Mouse (Mus musculus): ENCODE data around the gene Zfr.

Gene Zfr

DNA sequence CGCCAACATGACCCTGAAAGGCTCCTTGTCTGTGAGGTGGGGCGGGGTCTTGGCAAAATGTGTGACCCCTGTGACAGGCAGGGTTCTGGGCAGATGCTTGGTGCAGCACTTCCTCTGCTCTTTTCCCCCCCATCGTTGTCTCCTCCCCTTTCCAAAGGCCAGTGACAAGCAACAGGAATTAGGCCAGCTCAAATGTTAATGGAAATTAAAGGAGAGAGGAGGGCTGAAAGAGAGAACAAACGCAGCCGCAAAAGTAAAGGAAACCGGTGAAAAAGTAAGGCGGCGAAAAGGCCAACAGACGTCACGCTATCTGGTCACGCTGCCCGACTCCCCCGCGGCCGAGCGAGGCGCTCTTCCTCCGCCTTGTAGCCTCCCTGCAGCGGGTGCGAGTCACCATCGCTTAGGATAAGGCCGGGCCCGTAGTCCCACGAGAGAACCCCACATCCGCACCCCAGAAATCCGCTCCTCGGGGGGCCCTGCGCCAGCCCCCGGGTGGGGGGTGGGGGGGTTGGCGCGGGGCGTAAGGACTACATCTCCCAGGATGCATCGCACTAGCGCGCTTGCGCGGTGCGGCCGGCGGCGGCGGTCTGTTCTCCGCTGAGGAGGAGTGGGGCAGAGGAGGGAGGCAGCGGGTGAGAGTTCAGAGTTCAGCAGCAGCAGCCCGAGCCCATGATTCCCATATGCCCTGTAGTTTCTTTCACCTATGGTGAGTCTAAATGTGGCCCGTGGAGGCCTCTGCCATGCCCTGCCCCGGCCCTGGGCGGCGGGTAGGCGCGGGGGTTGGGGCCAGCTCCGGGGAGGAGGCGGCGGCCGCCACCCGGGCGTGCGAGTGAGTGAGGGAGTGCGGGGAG lies at the start of gene Zfr:
Zfr (plus strand) TSS at position 590 of the 851 bp plus-strand sequence.
- peak; percentile 90 to 92 for DNase-seq (ENCODE audit: low spot score in 2 of 2)

DNA sequence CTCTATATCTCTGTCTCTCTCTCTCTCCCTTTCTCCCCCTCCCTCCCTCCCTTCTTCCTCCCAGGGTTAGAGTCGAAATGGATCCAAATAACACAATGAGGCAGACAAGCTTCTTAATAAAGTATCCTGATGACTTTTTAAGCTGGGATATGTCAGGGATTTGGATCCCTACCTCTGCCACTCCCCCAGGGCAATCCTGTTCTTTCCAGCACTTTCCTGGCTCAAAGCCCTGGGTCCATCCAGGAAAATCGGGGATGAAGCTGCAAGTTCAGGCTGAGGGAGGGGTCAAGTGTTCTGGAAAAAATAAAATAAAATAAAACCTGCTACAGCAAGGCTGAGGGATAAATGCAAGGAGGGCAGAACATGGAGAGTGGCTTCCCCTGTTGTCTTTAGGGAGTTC lies 49.7 kb upstream of the Zfr start:
- no peak for DNase-seq (ENCODE audit: low spot score in 2 of 2)

DNA sequence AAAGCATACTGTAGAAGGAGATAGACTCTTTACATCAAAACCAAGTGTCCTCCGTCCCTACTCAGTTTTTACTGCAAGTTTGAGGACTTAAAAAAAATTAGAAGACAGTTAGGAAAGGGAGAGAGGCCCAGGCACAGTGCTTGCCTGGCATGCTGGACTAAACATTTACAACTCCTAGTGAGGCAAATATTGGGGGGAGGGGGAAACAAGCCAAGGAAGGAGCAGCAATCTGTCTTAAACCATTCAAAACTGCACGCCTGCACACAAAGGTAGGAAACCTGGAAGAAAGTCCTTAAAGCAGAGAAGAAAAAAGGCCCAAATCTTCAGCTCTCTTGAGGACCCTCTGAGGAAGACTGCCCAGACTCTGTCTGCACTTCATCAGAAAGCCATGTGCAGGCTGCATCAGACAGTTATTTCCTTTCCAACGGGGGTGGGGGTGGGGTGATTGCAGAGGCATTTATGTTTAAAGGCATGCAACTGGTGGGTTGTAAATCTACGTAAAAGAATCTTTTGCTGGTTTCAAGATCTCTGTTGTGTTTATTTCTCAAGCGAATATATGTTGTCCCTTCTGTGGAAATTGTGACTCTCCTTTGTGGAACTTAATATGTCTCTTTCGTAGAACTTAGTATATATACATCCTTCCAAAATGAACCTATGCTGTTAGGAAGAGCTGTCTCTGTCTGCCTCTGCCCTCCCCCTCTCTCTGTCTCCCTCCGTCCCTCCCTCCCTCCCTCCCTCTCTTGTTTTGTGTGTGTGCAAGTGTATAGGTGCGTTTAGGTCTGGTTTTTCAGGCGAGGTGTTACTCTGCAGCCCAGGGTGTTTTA lies 49.0 kb upstream of the Zfr start:
- DNase-seq (ENCODE audit: low spot score in 2 of 2) = no peak

DNA sequence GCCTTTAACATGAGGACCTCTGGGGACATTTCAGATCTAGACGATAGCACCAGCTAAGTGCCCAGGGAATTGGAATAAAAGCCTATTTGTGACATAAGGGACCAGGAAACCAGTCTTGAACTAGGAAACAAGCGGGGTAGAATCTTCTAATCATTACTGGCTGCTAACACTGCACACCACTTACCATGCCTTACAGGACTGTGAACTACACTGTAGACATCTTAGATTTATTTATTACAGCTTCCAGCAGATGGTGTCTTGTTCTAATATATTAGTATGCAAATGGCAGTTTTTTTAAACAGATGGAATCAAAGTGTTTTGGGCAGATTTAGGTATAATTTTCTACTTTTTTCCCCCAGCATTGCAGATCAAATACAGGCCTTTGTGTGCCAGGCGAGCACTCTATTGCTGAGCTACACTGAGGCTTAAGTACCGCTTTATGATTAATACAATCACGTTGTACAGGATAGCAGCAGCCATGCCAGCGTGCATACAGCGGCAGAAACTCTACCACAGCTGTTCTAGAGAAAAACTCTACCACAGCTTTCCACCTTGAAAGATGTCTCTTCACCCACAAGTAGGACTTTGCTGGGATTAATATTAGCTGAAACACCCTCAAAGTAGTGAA lies 44.8 kb upstream of the Zfr start:
- no peak for DNase-seq (ENCODE audit: low spot score in 2 of 2)

DNA sequence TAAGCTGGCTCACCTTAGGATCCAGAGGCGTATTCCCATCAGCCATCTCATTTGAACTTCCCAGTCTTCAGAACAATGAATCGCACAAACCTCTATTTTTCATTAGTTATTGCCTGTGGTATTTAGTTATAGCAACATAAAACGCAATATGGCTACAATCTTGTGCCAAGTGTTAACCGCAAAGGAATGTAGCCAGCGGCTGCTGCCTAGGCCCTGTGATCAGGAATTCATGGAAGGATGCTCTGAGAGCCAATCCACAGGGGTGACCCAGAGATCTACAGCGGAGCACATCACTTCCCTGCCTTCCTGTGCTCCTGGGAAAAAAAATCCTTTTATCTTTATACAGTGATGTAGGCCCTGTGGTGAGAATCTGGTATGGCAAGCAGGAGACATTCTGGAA lies 43.2 kb upstream of the Zfr start:
- DNase-seq (ENCODE audit: low spot score in 2 of 2) = no peak

DNA sequence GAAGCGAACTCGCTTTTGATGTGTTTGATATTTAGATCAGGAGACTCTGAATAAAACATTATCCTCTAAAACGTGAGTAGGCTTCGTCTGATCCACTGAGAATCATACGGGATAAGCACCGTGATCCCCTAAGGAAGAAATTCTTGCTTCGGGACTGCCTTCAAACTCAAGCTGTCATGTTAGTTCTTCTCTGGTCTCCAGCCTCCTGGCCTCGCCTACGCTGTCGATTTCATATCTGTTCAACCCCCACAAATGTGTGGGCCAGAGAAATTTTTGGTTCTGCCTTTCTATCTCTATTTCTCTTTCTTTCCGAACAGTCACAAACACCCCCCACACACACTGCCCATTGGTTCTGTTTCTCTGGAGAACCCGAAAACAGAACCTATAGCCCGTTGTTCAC lies 35.3 kb upstream of the Zfr start:
- DNase-seq (ENCODE audit: low spot score in 2 of 2) = peak in 1 of 2 experiments; percentile 62

DNA sequence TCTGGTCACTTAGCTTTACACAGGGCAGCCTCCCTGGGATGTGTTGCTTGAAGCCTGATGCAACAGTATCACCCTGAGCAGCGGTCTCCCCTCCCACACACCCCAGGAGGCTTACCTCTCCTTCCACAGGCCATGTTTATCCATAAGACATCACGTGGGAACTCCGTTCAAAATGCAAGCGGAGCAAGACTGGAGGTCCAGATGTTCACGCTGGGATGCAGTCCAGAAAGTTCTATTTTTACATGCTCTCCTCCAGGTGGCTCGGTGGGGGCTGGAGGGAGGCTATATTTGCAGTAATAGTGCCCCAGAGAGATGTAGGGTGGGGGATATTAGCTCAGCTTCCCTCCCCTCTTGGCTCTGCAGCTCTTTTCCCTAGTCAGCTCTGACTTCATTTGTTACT lies 33.5 kb upstream of the Zfr start:
- peak; percentile 48 to 72 for DNase-seq (ENCODE audit: low spot score in 2 of 2)

DNA sequence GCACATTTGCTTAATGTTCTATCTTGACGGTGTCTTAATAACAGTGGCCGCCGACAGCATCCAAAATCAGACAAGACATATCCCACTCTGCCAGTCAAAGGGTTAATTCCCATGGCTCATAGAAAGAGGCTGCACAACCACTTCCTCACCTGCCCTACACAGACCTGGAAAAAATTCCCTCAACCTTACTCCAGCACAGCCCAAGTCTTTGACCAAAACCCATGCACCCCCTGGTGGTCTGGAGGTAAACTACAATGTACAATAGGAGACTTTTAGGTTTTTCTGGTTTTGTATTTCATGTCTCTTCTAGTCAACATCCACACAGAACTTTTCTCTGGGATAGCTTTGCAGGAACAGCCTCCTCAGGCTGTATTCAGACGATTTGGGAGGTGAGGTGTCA lies 32.8 kb upstream of the Zfr start:
- peak in 1 of 2 experiments; percentile 67 for DNase-seq (ENCODE audit: low spot score in 2 of 2)

DNA sequence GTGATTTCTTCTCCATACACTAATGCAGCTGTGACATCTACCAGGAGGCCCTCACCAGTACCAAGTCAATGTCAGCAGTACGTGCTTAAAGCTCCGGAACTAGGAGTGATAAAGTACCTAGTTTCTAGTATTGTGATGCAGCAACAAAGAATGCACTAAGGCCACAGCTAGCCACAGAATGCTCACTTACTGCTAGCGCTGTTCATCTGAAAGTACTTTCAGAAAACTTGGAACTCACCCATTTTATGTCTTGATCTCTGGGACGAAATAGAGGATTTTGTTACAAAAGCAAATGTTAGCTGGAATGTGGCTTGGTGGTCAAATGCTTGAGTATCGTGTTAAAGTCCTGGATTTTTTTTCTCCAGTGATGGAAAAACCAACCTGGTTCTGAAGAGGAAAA lies 30.0 kb upstream of the Zfr start:
- DNase-seq (ENCODE audit: low spot score in 2 of 2) = no peak

DNA sequence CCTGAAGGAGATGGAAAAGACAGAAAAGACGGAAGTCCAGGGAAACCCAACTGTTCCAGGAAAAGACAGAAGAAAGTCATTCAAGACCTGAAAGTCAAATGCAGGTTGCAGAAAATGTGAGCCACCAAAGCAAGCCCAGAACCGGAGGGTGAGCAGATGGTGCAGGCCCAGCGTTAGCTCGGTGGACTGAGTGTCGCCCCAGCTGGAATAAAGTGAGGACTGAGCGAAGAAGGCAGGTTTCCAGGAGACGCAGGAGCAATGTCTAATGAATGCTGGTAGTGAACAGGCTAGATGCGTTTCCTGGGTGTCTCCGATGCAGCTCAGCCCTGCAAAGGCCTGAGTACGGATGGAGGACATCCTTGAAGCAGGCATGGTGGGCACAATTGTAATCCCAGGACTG lies 29.5 kb upstream of the Zfr start:
- no peak for DNase-seq (ENCODE audit: low spot score in 2 of 2)

DNA sequence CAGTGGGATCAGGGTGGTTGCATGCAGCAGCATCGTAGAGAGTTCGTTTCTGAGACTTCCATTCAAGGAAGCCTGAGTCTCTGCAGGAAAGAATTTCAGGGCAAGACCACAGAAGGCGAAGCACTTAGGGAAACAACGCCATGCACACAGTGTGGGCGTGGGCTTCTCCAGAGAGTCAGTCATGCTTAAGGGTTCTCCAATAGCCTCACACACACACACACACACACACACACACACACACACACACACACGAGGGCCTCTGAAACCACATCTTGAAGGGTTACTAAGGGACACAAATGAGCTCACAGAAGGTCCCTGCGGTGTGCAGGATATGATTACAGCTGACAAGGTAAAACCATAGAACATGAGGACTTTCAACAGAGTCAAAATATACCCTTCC lies 27.5 kb upstream of the Zfr start:
- DNase-seq (ENCODE audit: low spot score in 2 of 2) = no peak

DNA sequence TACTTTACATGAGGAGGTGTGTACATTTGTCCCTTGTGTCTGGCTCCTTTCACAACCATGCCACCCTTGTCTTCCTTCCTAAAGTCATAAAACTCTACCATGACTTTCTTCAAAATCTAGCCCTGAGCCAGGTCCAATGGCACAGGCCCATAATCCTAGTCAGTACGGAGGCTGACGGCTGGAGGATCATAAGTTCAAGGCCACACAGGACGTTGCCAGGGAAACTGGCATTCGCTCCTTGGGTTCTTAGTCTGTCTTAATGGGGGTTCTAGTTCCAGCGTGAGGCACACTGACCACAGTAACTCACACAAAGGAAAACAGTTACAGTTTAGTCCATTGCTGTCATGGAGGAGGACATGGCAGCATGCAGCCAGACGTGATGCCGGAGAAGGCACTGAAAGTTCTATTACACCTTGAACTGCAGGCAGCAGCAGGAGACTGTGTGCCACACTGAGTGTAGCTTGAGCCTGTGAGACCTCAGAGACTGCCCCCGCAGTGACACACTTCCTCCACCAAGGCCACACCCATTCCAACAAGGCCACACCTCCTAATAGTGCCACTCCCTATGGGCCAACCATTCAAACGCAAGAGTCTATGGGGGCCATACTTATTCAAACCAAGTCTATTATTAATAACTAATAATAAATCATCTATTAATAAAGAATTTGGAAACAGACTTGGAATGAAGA lies 26.5 kb upstream of the Zfr start:
- no peak for DNase-seq (ENCODE audit: low spot score in 2 of 2)

DNA sequence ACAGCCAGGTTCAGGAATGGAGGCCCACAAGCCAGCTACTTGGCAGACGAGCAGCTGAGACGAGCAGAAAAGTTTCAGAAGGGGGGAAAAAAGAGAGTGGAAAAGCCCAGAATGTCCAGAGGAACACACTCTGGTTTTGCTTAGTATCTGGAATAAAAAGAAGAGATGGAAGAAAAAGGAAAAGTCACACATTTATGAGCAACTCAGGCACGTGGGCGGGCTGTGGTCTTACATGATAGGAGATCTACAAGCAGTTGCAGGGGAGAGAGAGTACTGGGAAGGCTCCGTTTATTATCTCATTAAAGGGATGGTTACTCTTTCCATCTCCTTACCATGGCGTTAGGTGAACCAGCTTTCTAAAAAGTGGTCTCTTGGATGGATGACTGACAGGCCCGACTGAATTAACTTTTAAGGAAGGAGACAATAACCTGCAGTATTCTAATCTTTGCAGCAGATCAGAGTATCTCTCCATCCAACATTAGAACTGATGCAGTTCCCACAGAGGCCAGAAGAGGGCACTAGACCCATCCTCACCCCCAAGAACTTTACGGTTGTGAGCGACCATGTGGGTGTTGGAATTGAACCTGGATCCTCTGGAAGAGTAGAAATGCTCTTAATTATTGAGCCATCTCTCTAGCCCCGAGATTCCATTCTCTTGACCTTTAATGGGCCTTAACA lies 25.7 kb upstream of the Zfr start:
- DNase-seq (ENCODE audit: low spot score in 2 of 2) = peak in 1 of 2 experiments; percentile 61

DNA sequence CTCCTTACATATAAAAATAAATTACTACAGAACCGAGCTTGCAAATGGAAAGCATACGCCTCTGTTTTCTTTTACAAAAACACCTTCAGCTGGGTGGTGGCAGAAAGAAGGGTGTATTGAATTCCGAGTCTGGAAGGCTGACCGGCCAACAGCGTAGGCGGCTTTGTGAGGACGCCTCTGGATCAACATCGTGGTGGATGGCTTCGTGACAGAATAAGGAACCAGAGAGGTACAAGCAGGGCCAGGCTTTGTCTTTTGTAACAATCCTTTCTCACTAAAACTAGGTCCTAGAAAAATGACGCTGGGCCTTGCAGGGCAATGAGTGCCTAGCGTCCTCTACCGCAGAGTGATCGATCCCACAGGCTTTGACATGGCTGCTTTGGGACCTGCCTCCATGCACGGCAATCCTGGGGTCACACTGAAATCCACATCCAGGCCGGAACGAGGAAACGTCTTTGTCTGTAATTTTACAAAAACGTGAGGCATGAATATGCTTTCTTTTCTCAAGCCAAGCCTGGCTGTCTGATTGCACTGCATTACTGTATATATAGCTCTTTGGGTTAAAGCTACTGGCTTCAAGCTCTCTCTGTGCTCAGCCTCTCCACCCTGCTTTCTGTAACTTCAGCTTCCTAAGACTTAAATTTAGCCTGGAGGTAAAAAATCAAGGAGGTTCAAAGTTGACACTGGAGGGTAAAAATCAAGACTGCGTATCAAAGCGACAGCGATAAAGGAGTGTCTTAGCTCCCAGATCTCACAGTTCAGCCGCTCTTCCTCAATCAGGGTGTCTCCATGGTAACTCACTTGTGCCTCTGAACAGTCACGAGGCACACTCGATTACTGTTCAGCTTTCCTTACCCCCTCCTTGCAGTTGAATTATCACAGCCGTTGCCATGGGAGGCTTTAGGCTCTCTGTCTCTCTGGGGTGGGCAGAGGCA lies 24.3 kb upstream of the Zfr start:
- peak; percentile 50 to 60 for DNase-seq (ENCODE audit: low spot score in 2 of 2)

DNA sequence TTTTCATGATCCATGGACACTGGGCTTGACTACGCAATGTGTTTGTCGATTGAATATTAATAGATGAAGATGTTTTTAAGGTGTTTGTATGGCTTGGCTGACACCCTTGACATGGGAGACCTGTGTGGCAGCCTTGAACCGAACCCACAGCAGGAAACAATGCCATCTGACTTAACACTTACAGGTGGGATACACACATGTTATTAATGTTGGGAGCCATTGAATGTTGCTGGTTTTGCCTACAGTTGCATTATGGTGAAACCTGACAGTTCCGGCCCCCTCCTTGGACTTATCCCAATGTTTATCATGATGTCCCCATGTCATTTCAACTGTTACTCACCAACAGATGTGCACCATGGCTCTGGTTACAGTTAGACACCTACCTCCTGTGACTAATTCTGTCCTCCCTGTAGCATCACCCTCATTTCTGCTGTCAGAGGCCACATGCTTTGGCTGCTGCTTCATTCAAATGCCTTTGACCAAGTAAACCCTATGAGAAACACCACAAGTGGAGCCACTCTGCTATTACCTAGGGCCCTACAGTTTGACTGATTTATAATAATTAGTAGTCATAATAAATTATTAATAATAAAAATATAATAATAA lies 23.6 kb upstream of the Zfr start:
- DNase-seq (ENCODE audit: low spot score in 2 of 2) = no peak

DNA sequence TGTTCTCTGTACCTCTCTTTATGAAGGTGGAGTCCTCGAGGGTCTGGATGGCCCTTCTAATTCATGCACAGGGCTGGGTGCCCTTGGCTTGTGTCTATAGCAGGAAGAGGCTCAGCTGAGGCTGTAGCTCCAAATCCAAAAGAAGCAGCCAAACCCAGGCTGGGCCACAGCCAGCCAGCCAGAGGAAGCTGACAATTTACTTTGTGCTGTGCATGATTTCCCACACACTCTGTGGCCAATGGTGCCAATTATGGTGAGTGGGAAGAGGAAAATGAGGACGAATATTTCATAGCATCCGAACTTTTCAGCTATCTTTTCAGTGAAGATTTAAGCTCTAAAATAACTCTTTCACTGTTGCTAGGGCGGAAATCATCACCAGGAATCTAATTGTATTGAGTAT lies 21.2 kb upstream of the Zfr start:
- peak; percentile 74 to 86 for DNase-seq (ENCODE audit: low spot score in 2 of 2)

DNA sequence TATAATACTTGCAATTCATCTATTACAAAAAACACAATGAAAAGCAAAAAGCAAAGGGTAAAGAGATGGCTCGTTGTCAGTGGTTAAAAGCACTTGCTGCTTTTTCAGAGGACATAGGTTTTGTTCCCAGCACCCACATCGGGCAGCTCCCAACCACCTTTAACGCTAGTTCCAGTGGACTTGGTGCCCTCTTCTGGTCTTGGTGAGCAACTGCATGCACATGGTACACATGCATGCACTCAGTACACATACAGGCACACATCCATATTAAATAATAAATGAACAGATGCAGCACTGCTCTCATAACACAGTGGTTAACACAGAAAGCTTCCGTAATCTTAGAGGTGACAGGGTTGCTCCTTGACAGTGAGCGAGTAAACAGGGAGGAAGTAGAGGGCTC lies 20.3 kb upstream of the Zfr start:
- DNase-seq (ENCODE audit: low spot score in 2 of 2) = no peak

DNA sequence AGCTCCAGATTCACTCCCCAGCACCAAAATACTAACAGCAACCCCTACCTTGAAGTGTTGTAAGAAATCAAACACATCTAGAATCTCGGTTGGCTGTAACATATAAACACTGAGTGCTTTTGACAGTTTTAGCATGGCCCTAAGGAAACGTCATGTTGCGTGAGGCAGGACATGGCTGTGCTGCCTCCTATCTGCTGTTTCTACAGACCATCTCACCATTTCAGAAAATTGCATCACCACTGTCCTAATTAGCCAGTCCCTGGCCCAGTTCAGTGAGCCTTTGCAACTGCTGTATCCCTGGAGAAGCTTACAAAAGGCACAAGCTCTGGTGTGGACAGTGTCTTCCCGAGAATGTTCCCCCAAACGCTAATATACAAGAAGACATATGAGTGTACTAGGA lies 16.7 kb upstream of the Zfr start:
- DNase-seq (ENCODE audit: low spot score in 2 of 2) = no peak

DNA sequence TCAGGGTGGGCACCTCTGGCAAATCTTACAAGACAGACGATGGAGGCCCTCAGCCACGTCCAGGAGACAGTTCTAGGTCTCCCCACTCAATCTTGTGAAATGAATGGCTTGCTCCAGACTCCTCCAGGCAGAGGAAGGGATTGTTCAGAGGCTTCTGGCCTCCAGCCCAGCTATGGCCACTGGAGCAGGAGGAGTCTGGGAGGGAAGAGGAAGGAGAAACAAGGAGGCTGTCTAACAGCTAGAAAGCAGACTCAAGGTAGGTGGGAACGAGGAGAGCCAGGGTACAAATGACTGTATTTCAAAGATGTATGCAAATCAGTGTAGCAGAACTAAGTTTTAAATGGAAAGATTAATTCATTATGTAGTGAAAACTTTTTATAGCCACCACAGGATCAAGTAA lies 13.9 kb upstream of the Zfr start:
- peak in 1 of 2 experiments; percentile 47 for DNase-seq (ENCODE audit: low spot score in 2 of 2)

DNA sequence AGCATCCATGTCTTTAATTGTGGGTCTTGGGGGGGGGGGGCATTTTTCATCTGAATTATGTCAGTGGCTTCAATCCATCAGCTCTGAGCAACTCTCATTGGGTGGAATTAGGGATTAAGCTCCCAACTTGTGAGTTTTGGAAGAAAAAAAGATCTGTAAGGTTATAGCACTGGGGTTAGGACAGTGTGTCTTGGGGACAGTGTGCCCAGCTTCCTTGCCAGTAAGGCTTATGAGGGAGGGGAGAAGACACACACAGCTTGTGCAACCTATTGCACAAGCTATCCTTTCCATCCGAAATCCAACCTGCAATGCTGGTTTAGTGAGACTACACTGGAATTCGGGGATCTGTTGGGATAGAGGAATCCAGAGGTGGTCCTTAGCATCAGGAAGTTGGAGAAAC lies 12.8 kb upstream of the Zfr start:
- DNase-seq (ENCODE audit: low spot score in 2 of 2) = no peak

Measured in frontal cortex, postnatal 36 days (tissue).